Mouse (Mus musculus) megakaryocyte, embryonic 14.5 days (primary cell): ENCODE results near the gene Sbno1. TPM values are rescaled to one million over a fixed set of nuclear protein-coding genes. Genes with fewer than 3 reads are reported as not detected.
A peak's percentile ranks its signal among the peaks of the same experiment; 100 is the strongest.

Source experiments
- H3K27me3 ChIP-seq: replicated peaks from 2 replicates; pipeline ENCODE3; 2012; ENCODE audit warnings: inconsistent platforms
- H3K36me3 ChIP-seq: replicated peaks from 2 replicates; pipeline ENCODE3; 2012; ENCODE audit warnings: low read length, inconsistent platforms, mixed read lengths
- H3K4me1 ChIP-seq: 2 replicates; pipeline ENCODE4 v1.6.1; 2012; ENCODE audit warnings: inconsistent platforms
- H3K4me3 ChIP-seq: replicated peaks from 2 replicates; pipeline ENCODE3; 2012; ENCODE audit warnings: moderate library complexity, mild to moderate bottlenecking, inconsistent platforms
- H3K9me3 ChIP-seq: 2 replicates; pipeline ENCODE4 v1.6.1; 2012; ENCODE audit warnings: inconsistent platforms
- FLI1 ChIP-seq: IDR thresholded peaks from 2 replicates; pipeline ENCODE4 v1.6.1; 2012; ENCODE audit warnings: low read length, inconsistent platforms, mixed read lengths
- GATA1 ChIP-seq: IDR thresholded peaks from 3 replicates; pipeline ENCODE4 v1.6.1; 2012; ENCODE audit warnings: mixed read lengths, low read length, inconsistent platforms, borderline replicate concordance
- polyA plus RNA-seq: library from polyadenylated mRNA; stranded (reverse); fragments of >175 nt; gene quantifications from 2 replicates; pipeline ENCODE4 v1.2.3, GENCODE M21; 2012; ENCODE audit warnings: low replicate concordance; ENCODE audit not compliant: insufficient read depth

Sbno1 gene
- polyA plus RNA-seq, 1 experiment = 4.3 TPM

GRCm38 (mm10) chr5:124424723-124425411 is 934 bp downstream of the Sbno1 start:
- Histone ChIP-seq H3K9me3 (no peaks in the 10 kb centered on the region), H3K27me3 (no peaks in the 10 kb centered on the region), H3K4me1 (peaks cover 37% of the 10 kb centered on the region), H3K36me3 (peaks cover 9% of the 10 kb centered on the region), H3K4me3 (peak overlapping the region; percentile 99)
- TF ChIP-seq FLI1 (no peak), GATA1 (no peak)

DNA sequence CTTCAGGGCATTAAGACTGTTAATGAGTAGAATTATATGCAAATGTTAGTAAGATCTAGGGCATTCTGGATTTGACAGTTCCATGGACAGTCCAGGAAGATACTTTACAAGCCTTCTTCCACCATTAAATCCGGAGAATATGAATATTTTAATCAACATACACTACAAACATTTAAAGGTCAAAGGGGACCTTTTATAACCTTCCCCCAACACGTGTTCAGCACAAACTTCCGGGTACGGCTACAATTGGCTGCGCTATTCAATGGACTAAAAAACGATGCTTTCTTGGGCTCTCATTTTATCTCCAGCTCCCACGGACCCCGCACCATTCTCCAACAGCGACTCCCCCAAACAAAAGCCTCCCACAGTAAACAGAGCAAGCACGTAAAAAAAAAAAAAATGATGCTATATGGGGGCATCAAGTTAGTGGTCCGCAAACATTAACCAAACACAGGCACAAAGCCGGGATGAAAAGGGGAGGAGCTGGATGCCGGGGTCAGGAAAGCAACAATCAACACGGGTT is 1.5 kb downstream of the Sbno1 start:
- TF ChIP-seq GATA1 = no peak
- no peak for TF ChIP-seq FLI1
- no peaks in the 10 kb centered on the region for H3K9me3 ChIP-seq
- H3K36me3 ChIP-seq = peaks cover 12% of the 10 kb centered on the region
- peaks cover 42% of the 10 kb centered on the region for H3K4me1 ChIP-seq
- H3K27me3 ChIP-seq = no peaks in the 10 kb centered on the region
- H3K4me3 ChIP-seq = peak overlapping the region; percentile 99

- peaks cover 15% of the 10 kb centered on the region for H3K36me3 ChIP-seq
- TF ChIP-seq GATA1 (no peak), FLI1 (no peak)
- H3K27me3 ChIP-seq = no peaks in the 10 kb centered on the region
- H3K9me3 ChIP-seq = no peaks in the 10 kb centered on the region
- no peak overlapping the region for H3K4me3 ChIP-seq
- H3K4me1 ChIP-seq = peaks cover 39% of the 10 kb centered on the region
Measured at GRCm38 (mm10) chr5:124421786-124422185, 4.0 kb downstream of the Sbno1 start.

GRCm38 (mm10) chr5:124418903-124419302 is 6.9 kb downstream of the Sbno1 start:
- H3K9me3 ChIP-seq = no peaks in the 10 kb centered on the region
- H3K36me3 ChIP-seq = peaks cover 26% of the 10 kb centered on the region
- peaks cover 45% of the 10 kb centered on the region for H3K4me1 ChIP-seq
- H3K27me3 ChIP-seq = no peaks in the 10 kb centered on the region
- no peak overlapping the region for H3K4me3 ChIP-seq
- no peak for TF ChIP-seq GATA1
- no peak for TF ChIP-seq FLI1

DNA sequence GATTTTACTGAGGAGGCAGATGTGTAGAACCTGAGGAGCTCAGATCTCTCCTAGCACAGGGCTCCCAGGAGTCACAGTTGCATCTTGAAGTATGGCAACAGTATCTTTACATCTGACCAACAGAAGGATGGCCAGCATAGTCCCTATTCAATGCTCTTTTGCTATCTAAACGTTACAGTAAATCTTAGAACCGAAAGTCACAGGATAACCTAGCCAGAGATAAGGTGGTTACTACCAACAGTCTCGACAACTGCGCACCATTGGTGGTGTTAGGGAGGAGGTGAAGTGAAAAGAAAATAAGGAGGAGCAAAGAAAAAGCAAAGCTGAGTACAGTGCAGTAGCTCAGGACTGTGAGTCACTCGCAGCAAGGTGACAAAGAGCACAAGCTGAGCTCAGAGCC is 13.6 kb downstream of the Sbno1 start:
- Histone ChIP-seq H3K36me3 (peaks cover 71% of the 10 kb centered on the region), H3K4me3 (no peak overlapping the region), H3K27me3 (no peaks in the 10 kb centered on the region), H3K4me1 (peaks cover 17% of the 10 kb centered on the region), H3K9me3 (no peaks in the 10 kb centered on the region)
- TF ChIP-seq FLI1 (no peak), GATA1 (no peak)

DNA sequence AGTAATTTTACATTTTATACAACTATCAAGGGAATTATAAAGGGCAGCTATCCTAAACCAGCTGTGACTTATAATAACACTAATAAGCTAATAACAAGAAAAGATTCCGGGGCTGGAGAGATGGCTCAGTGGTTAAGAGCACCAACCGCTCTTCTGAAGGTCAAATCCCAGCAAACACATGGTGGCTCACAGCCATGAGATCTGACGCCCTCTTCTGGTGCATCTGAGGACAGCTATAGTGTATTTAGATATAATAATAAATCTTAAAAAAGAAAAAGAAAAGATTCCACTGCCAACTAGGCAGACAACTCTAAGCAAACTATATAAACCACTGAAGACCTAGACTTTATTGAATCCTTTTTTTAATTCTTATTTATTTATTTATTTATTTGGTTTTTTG is 15.0 kb downstream of the Sbno1 start:
- no peaks in the 10 kb centered on the region for H3K27me3 ChIP-seq
- no peaks in the 10 kb centered on the region for H3K9me3 ChIP-seq
- TF ChIP-seq FLI1 = no peak
- TF ChIP-seq GATA1 = no peak
- peaks cover 10% of the 10 kb centered on the region for H3K4me1 ChIP-seq
- no peak overlapping the region for H3K4me3 ChIP-seq
- peaks cover 84% of the 10 kb centered on the region for H3K36me3 ChIP-seq

- TF ChIP-seq FLI1 (no peak), GATA1 (no peak)
- peak overlapping the region; percentile 18 for H3K4me3 ChIP-seq
- H3K27me3 ChIP-seq = no peaks in the 10 kb centered on the region
- H3K4me1 ChIP-seq = peaks cover 36% of the 10 kb centered on the region
- peaks cover 91% of the 10 kb centered on the region for H3K36me3 ChIP-seq
- H3K9me3 ChIP-seq = no peaks in the 10 kb centered on the region
Measured at GRCm38 (mm10) chr5:124393726-124394125, 32.1 kb downstream of the Sbno1 start.

GRCm38 (mm10) chr5:124392412-124392811 is 33.4 kb downstream of the Sbno1 start:
- TF ChIP-seq FLI1 (no peak), GATA1 (no peak)
- Histone ChIP-seq H3K36me3 (peaks cover 89% of the 10 kb centered on the region), H3K27me3 (no peaks in the 10 kb centered on the region), H3K4me3 (no peak overlapping the region), H3K9me3 (no peaks in the 10 kb centered on the region), H3K4me1 (peaks cover 36% of the 10 kb centered on the region)

- Histone ChIP-seq H3K36me3 (peaks cover 94% of the 10 kb centered on the region), H3K27me3 (no peaks in the 10 kb centered on the region), H3K4me1 (peaks cover 8% of the 10 kb centered on the region; the same call in 1 of the 2 replicates), H3K9me3 (no peaks in the 10 kb centered on the region), H3K4me3 (no peak overlapping the region)
- no peak for TF ChIP-seq FLI1
- no peak for TF ChIP-seq GATA1
Measured at GRCm38 (mm10) chr5:124387932-124388331, 37.9 kb downstream of the Sbno1 start.

DNA sequence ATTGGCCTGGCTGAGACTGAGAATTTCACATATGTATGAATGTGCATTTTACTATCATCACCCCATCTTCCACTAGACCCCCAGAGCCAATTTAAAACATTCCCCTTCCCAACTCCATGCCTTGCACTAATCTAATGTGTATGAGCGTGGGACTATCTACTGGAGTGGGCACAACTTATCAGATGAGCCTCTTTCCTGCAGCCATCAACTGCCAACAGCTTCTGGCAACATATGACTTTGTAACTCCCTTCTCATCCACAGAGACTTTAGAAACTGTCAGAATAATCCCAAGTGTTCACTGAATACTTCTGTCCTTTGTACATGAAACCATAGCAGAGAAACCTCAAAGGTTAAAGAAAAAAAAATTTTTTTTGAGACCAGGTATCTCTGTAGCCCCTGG is 45.7 kb downstream of the Sbno1 start:
- Histone ChIP-seq H3K4me1 (peaks cover 16% of the 10 kb centered on the region), H3K4me3 (no peak overlapping the region), H3K36me3 (peaks cover 93% of the 10 kb centered on the region), H3K27me3 (no peaks in the 10 kb centered on the region), H3K9me3 (no peaks in the 10 kb centered on the region)
- TF ChIP-seq GATA1 = no peak
- TF ChIP-seq FLI1 = no peak

- no peak for TF ChIP-seq FLI1
- no peak for TF ChIP-seq GATA1
- H3K9me3 ChIP-seq = no peaks in the 10 kb centered on the region
- no peaks in the 10 kb centered on the region for H3K27me3 ChIP-seq
- no peak overlapping the region for H3K4me3 ChIP-seq
- H3K36me3 ChIP-seq = peaks cover 95% of the 10 kb centered on the region
- peaks cover 17% of the 10 kb centered on the region for H3K4me1 ChIP-seq
Measured at GRCm38 (mm10) chr5:124377149-124377548, 48.7 kb downstream of the Sbno1 start.
